Mouse (Mus musculus): ENCODE measurements around the gene Fam149a. TPM values are rescaled to one million over a fixed set of nuclear protein-coding genes. Genes with fewer than 3 reads are reported as not detected.

The Fam149a gene
- polyA plus RNA-seq, 1 experiment from 2014 or later = 44.4 TPM

- ATAC-seq (ENCODE audit: low FRiP score, low TSS enrichment) = no peak
- no peaks in the 10 kb centered on the region for H3K9me3 ChIP-seq (ENCODE audit: low read length)
- H3K36me3 ChIP-seq (ENCODE audit: insufficient read depth, low read length) = no peaks in the 10 kb centered on the region
- no peak overlapping the region for H3K9ac ChIP-seq (replicated peaks; ENCODE audit: low read length)
- no peaks in the 10 kb centered on the region for H3K27me3 ChIP-seq (ENCODE audit: insufficient read depth, low read length)
- 84% methylated on average over 3 of the region's 3 CpGs for WGBS
- no peak overlapping the region for H3K27ac ChIP-seq (ENCODE audit: low read length)
- H3K4me2 ChIP-seq (replicated peaks; ENCODE audit: low read depth, low read length) = no peak overlapping the region
- H3K4me1 ChIP-seq (ENCODE audit: insufficient read depth, low read length) = no peaks in the 10 kb centered on the region
- H3K4me3 ChIP-seq (ENCODE audit: low read length) = no peak overlapping the region
These were observed 8.0 kb downstream of the Fam149a start for GRCm38 (mm10) chr8:45374071-45374470.

GRCm38 (mm10) chr8:45367154-45367553, 14.9 kb downstream of the Fam149a start:
- H3K27me3 ChIP-seq (ENCODE audit: insufficient read depth, low read length) = no peaks in the 10 kb centered on the region
- H3K9ac ChIP-seq (replicated peaks; ENCODE audit: low read length) = no peak overlapping the region
- no peak overlapping the region for H3K27ac ChIP-seq (ENCODE audit: low read length)
- H3K9me3 ChIP-seq (ENCODE audit: low read length) = no peaks in the 10 kb centered on the region
- 85% methylated on average over 1 of the region's 1 CpGs for WGBS
- H3K4me1 ChIP-seq (ENCODE audit: insufficient read depth, low read length) = no peaks in the 10 kb centered on the region
- H3K36me3 ChIP-seq (ENCODE audit: insufficient read depth, low read length) = no peaks in the 10 kb centered on the region
- H3K4me3 ChIP-seq (ENCODE audit: low read length) = no peak overlapping the region
- no peak overlapping the region for H3K4me2 ChIP-seq (replicated peaks; ENCODE audit: low read depth, low read length)
- no peak for ATAC-seq (ENCODE audit: low FRiP score, low TSS enrichment)

- no peaks in the 10 kb centered on the region for H3K9me3 ChIP-seq (ENCODE audit: low read length)
- H3K4me2 ChIP-seq (replicated peaks; ENCODE audit: low read depth, low read length) = no peak overlapping the region
- no peak overlapping the region for H3K4me3 ChIP-seq (ENCODE audit: low read length)
- 77% methylated on average over 1 of the region's 1 CpGs for WGBS
- no peak overlapping the region for H3K9ac ChIP-seq (replicated peaks; ENCODE audit: low read length)
- H3K36me3 ChIP-seq (ENCODE audit: insufficient read depth, low read length) = no peaks in the 10 kb centered on the region
- no peak overlapping the region for H3K27ac ChIP-seq (ENCODE audit: low read length)
- no peak for ATAC-seq (ENCODE audit: low FRiP score, low TSS enrichment)
- no peaks in the 10 kb centered on the region for H3K27me3 ChIP-seq (ENCODE audit: insufficient read depth, low read length)
- H3K4me1 ChIP-seq (ENCODE audit: insufficient read depth, low read length) = peaks cover 4% of the 10 kb centered on the region; the same call in 1 of the 2 replicates
These were observed 18.9 kb downstream of the Fam149a start for GRCm38 (mm10) chr8:45363220-45363619.

GRCm38 (mm10) chr8:45362323-45362722, 19.8 kb downstream of the Fam149a start:
- H3K9ac ChIP-seq (replicated peaks; ENCODE audit: low read length) = no peak overlapping the region
- H3K4me2 ChIP-seq (replicated peaks; ENCODE audit: low read depth, low read length) = no peak overlapping the region
- H3K9me3 ChIP-seq (ENCODE audit: low read length) = no peaks in the 10 kb centered on the region
- H3K27me3 ChIP-seq (ENCODE audit: insufficient read depth, low read length) = no peaks in the 10 kb centered on the region
- no peaks in the 10 kb centered on the region for H3K36me3 ChIP-seq (ENCODE audit: insufficient read depth, low read length)
- no peak overlapping the region for H3K4me3 ChIP-seq (ENCODE audit: low read length)
- WGBS = 70% methylated on average over 6 of the region's 6 CpGs
- H3K4me1 ChIP-seq (ENCODE audit: insufficient read depth, low read length) = peaks cover 11% of the 10 kb centered on the region; the same call in 1 of the 2 replicates
- no peak for ATAC-seq (ENCODE audit: low FRiP score, low TSS enrichment)
- no peak overlapping the region for H3K27ac ChIP-seq (ENCODE audit: low read length)

DNA sequence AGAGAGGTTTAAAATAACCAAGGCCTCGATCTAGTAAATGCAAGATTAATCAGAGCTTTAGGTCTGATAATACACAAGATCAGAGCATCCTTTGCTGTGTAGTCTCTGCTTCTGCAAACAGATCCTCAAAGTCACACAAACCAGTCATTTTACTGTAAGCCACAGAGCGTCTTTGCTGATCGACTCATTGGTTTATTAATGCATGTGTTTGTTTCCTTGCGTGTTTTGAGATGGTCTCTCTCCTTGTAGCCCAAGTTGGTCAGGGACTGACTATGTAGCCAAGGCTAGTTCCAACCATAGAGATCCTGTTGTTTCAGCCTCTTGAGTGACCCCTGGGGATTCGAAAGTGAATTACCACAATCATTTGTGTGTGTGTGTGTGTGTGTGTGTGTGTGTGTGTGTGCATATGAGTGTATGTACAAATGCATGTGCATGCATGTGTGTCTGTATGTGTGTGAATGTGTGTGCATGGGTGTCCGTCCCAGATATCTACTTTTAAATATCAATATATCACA, 22.9 kb downstream of the Fam149a start:
- Histone ChIP-seq H3K4me2 (replicated peaks; ENCODE audit: low read depth, low read length) (peak overlapping the region; percentile 71), H3K27me3 (ENCODE audit: insufficient read depth, low read length) (no peaks in the 10 kb centered on the region), H3K27ac (ENCODE audit: low read length) (peak overlapping the region; percentile 79), H3K4me3 (ENCODE audit: low read length) (peak overlapping the region; percentile 72), H3K9ac (replicated peaks; ENCODE audit: low read length) (peak overlapping the region; percentile 87), H3K9me3 (ENCODE audit: low read length) (no peaks in the 10 kb centered on the region), H3K4me1 (ENCODE audit: insufficient read depth, low read length) (peaks cover 11% of the 10 kb centered on the region; the same call in 1 of the 2 replicates), H3K36me3 (ENCODE audit: insufficient read depth, low read length) (no peaks in the 10 kb centered on the region)
- no peak for ATAC-seq (ENCODE audit: low FRiP score, low TSS enrichment)
- WGBS = 73% methylated on average over 6 of the region's 6 CpGs

GRCm38 (mm10) chr8:45358132-45358918, 23.8 kb downstream of the Fam149a start:
- peak overlapping the region; percentile 72 for H3K4me3 ChIP-seq (ENCODE audit: low read length)
- H3K9me3 ChIP-seq (ENCODE audit: low read length) = no peaks in the 10 kb centered on the region
- peak overlapping the region; percentile 79 for H3K27ac ChIP-seq (ENCODE audit: low read length)
- peaks cover 6% of the 10 kb centered on the region for H3K36me3 ChIP-seq (ENCODE audit: insufficient read depth, low read length)
- H3K9ac ChIP-seq (replicated peaks; ENCODE audit: low read length) = peak overlapping the region; percentile 87
- H3K4me2 ChIP-seq (replicated peaks; ENCODE audit: low read depth, low read length) = peak overlapping the region; percentile 71
- peaks cover 11% of the 10 kb centered on the region; the same call in 1 of the 2 replicates for H3K4me1 ChIP-seq (ENCODE audit: insufficient read depth, low read length)
- 2% methylated on average over 49 of the region's 49 CpGs for WGBS
- ATAC-seq (ENCODE audit: low FRiP score, low TSS enrichment) = peak; percentile 90
- no peaks in the 10 kb centered on the region for H3K27me3 ChIP-seq (ENCODE audit: insufficient read depth, low read length)

GRCm38 (mm10) chr8:45355809-45356208, 26.3 kb downstream of the Fam149a start:
- H3K4me1 ChIP-seq (ENCODE audit: insufficient read depth, low read length) = peaks cover 11% of the 10 kb centered on the region; the same call in 1 of the 2 replicates
- peaks cover 25% of the 10 kb centered on the region for H3K36me3 ChIP-seq (ENCODE audit: insufficient read depth, low read length)
- WGBS = 74% methylated on average over 6 of the region's 6 CpGs
- H3K4me3 ChIP-seq (ENCODE audit: low read length) = no peak overlapping the region
- H3K27me3 ChIP-seq (ENCODE audit: insufficient read depth, low read length) = no peaks in the 10 kb centered on the region
- no peak for ATAC-seq (ENCODE audit: low FRiP score, low TSS enrichment)
- peak overlapping the region; percentile 7 for H3K4me2 ChIP-seq (replicated peaks; ENCODE audit: low read depth, low read length)
- no peaks in the 10 kb centered on the region for H3K9me3 ChIP-seq (ENCODE audit: low read length)
- no peak overlapping the region for H3K9ac ChIP-seq (replicated peaks; ENCODE audit: low read length)
- peak overlapping the region; percentile 73 for H3K27ac ChIP-seq (ENCODE audit: low read length)

DNA sequence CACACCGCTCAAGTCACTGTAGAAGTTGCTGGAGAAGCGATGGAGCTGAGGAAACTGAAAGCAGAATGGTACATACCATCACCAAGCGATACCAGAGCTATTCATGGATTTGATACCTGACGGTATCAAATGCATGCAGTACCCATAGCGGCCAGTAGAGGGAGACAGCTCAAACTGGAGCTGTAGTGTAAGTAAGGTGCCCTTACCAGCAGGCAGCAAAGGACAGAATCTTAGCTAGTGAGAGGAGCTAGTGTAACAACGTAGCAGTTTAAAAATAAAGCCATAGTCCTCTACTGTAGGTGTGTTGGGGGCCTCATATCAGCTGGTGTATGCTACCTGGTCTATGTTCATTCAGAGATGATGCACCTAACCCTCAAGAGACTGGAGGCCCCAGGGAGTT, 37.1 kb downstream of the Fam149a start:
- Histone ChIP-seq H3K9me3 (ENCODE audit: low read length) (no peaks in the 10 kb centered on the region), H3K36me3 (ENCODE audit: insufficient read depth, low read length) (peaks cover 49% of the 10 kb centered on the region), H3K4me3 (ENCODE audit: low read length) (no peak overlapping the region), H3K27me3 (ENCODE audit: insufficient read depth, low read length) (no peaks in the 10 kb centered on the region), H3K4me2 (replicated peaks; ENCODE audit: low read depth, low read length) (no peak overlapping the region), H3K9ac (replicated peaks; ENCODE audit: low read length) (no peak overlapping the region), H3K27ac (ENCODE audit: low read length) (no peak overlapping the region), H3K4me1 (ENCODE audit: insufficient read depth, low read length) (no peaks in the 10 kb centered on the region)
- ATAC-seq (ENCODE audit: low FRiP score, low TSS enrichment) = peak; percentile 80
- WGBS = 18% methylated on average over 6 of the region's 6 CpGs

- Histone ChIP-seq H3K4me1 (ENCODE audit: insufficient read depth, low read length) (no peaks in the 10 kb centered on the region), H3K27me3 (ENCODE audit: insufficient read depth, low read length) (no peaks in the 10 kb centered on the region), H3K9me3 (ENCODE audit: low read length) (no peaks in the 10 kb centered on the region), H3K4me3 (ENCODE audit: low read length) (no peak overlapping the region), H3K4me2 (replicated peaks; ENCODE audit: low read depth, low read length) (no peak overlapping the region), H3K9ac (replicated peaks; ENCODE audit: low read length) (no peak overlapping the region), H3K36me3 (ENCODE audit: insufficient read depth, low read length) (peaks cover 47% of the 10 kb centered on the region), H3K27ac (ENCODE audit: low read length) (no peak overlapping the region)
- 86% methylated on average over 8 of the region's 8 CpGs for WGBS
- no peak for ATAC-seq (ENCODE audit: low FRiP score, low TSS enrichment)
These were observed 37.8 kb downstream of the Fam149a start for GRCm38 (mm10) chr8:45344298-45344697.

Data from kidney, embryonic 16.5 days (tissue).